Mouse (Mus musculus) liver, embryonic 15.5 days (tissue): ENCODE data around the gene Gm29666. TPM values are rescaled to one million over a fixed set of nuclear protein-coding genes. Genes with fewer than 3 reads are reported as not detected.

ENCODE experiments used
- ATAC-seq: fragments of 200-750 bp; cut with Nextera tagmentation; 2 replicates; pipeline ENCODE4 v1.8.0; 2017; ENCODE audit warnings: moderate number of reproducible peaks, mild to moderate bottlenecking, moderate library complexity; ENCODE audit not compliant: insufficient read depth
- H3K27ac ChIP-seq: fragments of 300-500 bp; sonication (generic); replicated peaks from 2 replicates; pipeline ENCODE4 v1.5.1; 2015; ENCODE audit warnings: mild to moderate bottlenecking, inconsistent platforms
- H3K27me3 ChIP-seq: fragments of 300-500 bp; sonication (generic); 2 replicates; pipeline ENCODE4 v1.6.1; 2015; ENCODE audit warnings: mild to moderate bottlenecking, inconsistent platforms
- H3K36me3 ChIP-seq: fragments of 300-500 bp; sonication (generic); replicated peaks from 2 replicates; pipeline ENCODE4 v1.6.1; 2015; ENCODE audit warnings: moderate library complexity, mild to moderate bottlenecking, inconsistent platforms
- H3K4me1 ChIP-seq: fragments of 300-500 bp; sonication (generic); replicated peaks from 2 replicates; pipeline ENCODE4 v1.6.1; 2015; ENCODE audit warnings: inconsistent platforms
- H3K4me2 ChIP-seq: fragments of 300-500 bp; sonication (generic); 2 replicates; pipeline ENCODE4 v1.6.1; 2015; ENCODE audit warnings: moderate library complexity, mild to moderate bottlenecking, inconsistent platforms
- H3K4me3 ChIP-seq: fragments of 300-500 bp; sonication (generic); replicated peaks from 2 replicates; pipeline ENCODE4 v1.5.1; 2015; ENCODE audit warnings: mild to moderate bottlenecking, inconsistent platforms
- H3K9ac ChIP-seq: fragments of 300-500 bp; sonication (generic); 2 replicates; pipeline ENCODE4 v1.6.1; 2015; ENCODE audit warnings: moderate library complexity, mild to moderate bottlenecking, inconsistent platforms
- H3K9me3 ChIP-seq: fragments of 300-500 bp; sonication (generic); replicated peaks from 2 replicates; pipeline ENCODE4 v1.6.1; 2016; ENCODE audit warnings: inconsistent platforms
- WGBS: fragments of 180-500 bp; shearing (Covaris S2); methylation state at CpG from one replicate; pipeline ENCODE4 v1.1.7; 2015; ENCODE audit warnings: mixed read lengths; ENCODE audit not compliant: insufficient replicate concordance; 5-methylcytosine and 5-hydroxymethylcytosine counted together
- polyA plus RNA-seq: library from polyadenylated mRNA; unstranded; fragments of >200 nt; fragmentation: Nextera tagmentation; extraction: Ambion mirVana; gene quantifications from 2 replicates; pipeline ENCODE4 v1.2.1, GENCODE M21; 2015

Gm29666 gene
- polyA plus RNA-seq, 1 experiment from 2014 or later = 0.37 TPM

DNA sequence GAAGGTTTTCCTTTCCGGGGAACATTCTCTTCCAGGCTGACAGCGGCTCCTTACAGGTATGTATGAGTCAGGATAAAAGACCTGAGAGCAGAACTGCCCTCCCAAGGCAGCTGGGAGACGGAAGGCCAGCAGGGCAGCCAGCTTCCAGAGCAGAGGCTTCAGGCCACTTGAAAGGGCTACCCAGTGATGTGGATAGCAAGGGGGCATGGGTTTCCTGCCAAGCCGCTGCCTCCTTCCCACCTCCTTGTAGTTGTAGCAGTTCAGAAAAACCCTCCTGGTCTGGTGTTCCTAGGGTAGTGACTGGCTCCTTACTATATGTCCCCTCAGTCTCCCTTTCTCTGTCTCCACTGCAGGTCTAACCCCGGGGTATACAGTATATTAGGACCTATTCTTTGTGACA lies 24.5 kb upstream of the Gm29666 start:
- no peaks in the 10 kb centered on the region for H3K9me3 ChIP-seq
- 84% methylated on average over 5 of the region's 5 CpGs for WGBS
- H3K36me3 ChIP-seq = peaks cover 41% of the 10 kb centered on the region
- no peak overlapping the region for H3K27ac ChIP-seq
- H3K4me3 ChIP-seq = no peak overlapping the region
- ATAC-seq = no peak
- no peaks in the 10 kb centered on the region for H3K27me3 ChIP-seq
- no peak overlapping the region for H3K9ac ChIP-seq
- no peak overlapping the region for H3K4me2 ChIP-seq
- H3K4me1 ChIP-seq = no peaks in the 10 kb centered on the region

GRCm38 (mm10) chr15:84942647-84943285 lies 22.9 kb upstream of the Gm29666 start:
- WGBS = 79% methylated on average over 11 of the region's 11 CpGs
- no peaks in the 10 kb centered on the region for H3K27me3 ChIP-seq
- no peaks in the 10 kb centered on the region for H3K4me1 ChIP-seq
- H3K9ac ChIP-seq = no peak overlapping the region
- H3K27ac ChIP-seq = no peak overlapping the region
- no peak overlapping the region for H3K4me3 ChIP-seq
- ATAC-seq = no peak
- peaks cover 57% of the 10 kb centered on the region for H3K36me3 ChIP-seq
- H3K9me3 ChIP-seq = no peaks in the 10 kb centered on the region
- H3K4me2 ChIP-seq = no peak overlapping the region

- Histone ChIP-seq H3K27ac (no peak overlapping the region), H3K4me3 (no peak overlapping the region), H3K4me2 (no peak overlapping the region), H3K4me1 (no peaks in the 10 kb centered on the region), H3K36me3 (peaks cover 83% of the 10 kb centered on the region), H3K9ac (no peak overlapping the region), H3K27me3 (no peaks in the 10 kb centered on the region), H3K9me3 (no peaks in the 10 kb centered on the region)
- WGBS = 66% methylated on average over 12 of the region's 12 CpGs
- no peak for ATAC-seq
Observed at GRCm38 (mm10) chr15:84940102-84940501, 20.3 kb upstream of the Gm29666 start.

GRCm38 (mm10) chr15:84934901-84935300 lies 15.1 kb upstream of the Gm29666 start:
- peaks cover 100% of the 10 kb centered on the region for H3K36me3 ChIP-seq
- 92% methylated on average over 16 of the region's 16 CpGs for WGBS
- ATAC-seq = no peak
- H3K27me3 ChIP-seq = no peaks in the 10 kb centered on the region
- H3K9me3 ChIP-seq = no peaks in the 10 kb centered on the region
- no peak overlapping the region for H3K27ac ChIP-seq
- no peak overlapping the region for H3K4me2 ChIP-seq
- H3K4me1 ChIP-seq = no peaks in the 10 kb centered on the region
- no peak overlapping the region for H3K9ac ChIP-seq
- no peak overlapping the region for H3K4me3 ChIP-seq

- H3K27me3 ChIP-seq = no peaks in the 10 kb centered on the region
- WGBS = 58% methylated on average over 5 of the region's 5 CpGs
- H3K27ac ChIP-seq = no peak overlapping the region
- no peak overlapping the region for H3K4me3 ChIP-seq
- no peaks in the 10 kb centered on the region for H3K4me1 ChIP-seq
- ATAC-seq = peak; percentile 57; the same call in 1 of the 2 replicates
- peaks cover 100% of the 10 kb centered on the region for H3K36me3 ChIP-seq
- no peak overlapping the region for H3K4me2 ChIP-seq
- no peak overlapping the region for H3K9ac ChIP-seq
- no peaks in the 10 kb centered on the region for H3K9me3 ChIP-seq
Observed at GRCm38 (mm10) chr15:84932351-84932750, 12.5 kb upstream of the Gm29666 start.

GRCm38 (mm10) chr15:84925495-84926018 lies 5.7 kb upstream of the Gm29666 start:
- H3K4me2 ChIP-seq = peak overlapping the region; percentile 77
- peak overlapping the region; percentile 98 for H3K4me3 ChIP-seq
- H3K27me3 ChIP-seq = no peaks in the 10 kb centered on the region
- H3K36me3 ChIP-seq = peaks cover 42% of the 10 kb centered on the region
- no peak for ATAC-seq
- H3K9me3 ChIP-seq = no peaks in the 10 kb centered on the region
- WGBS = 74% methylated on average over 1 of the region's 1 CpGs
- H3K27ac ChIP-seq = no peak overlapping the region
- no peak overlapping the region for H3K9ac ChIP-seq
- H3K4me1 ChIP-seq = peaks cover 38% of the 10 kb centered on the region

GRCm38 (mm10) chr15:84924781-84925315 lies 5.0 kb upstream of the Gm29666 start:
- Histone ChIP-seq H3K4me2 (peak overlapping the region; percentile 77), H3K27ac (peak overlapping the region; percentile 99), H3K27me3 (no peaks in the 10 kb centered on the region), H3K4me3 (peak overlapping the region; percentile 98), H3K4me1 (peaks cover 38% of the 10 kb centered on the region), H3K9ac (peak overlapping the region; percentile 100), H3K9me3 (no peaks in the 10 kb centered on the region), H3K36me3 (peaks cover 34% of the 10 kb centered on the region)
- WGBS = 8% methylated on average over 9 of the region's 9 CpGs
- no peak for ATAC-seq

GRCm38 (mm10) chr15:84923508-84924181 lies 3.8 kb upstream of the Gm29666 start:
- peaks cover 38% of the 10 kb centered on the region for H3K4me1 ChIP-seq
- peak overlapping the region; percentile 100 for H3K9ac ChIP-seq
- ATAC-seq = peak; percentile 85
- peak overlapping the region; percentile 98 for H3K4me3 ChIP-seq
- H3K27ac ChIP-seq = peak overlapping the region; percentile 99
- peaks cover 22% of the 10 kb centered on the region for H3K36me3 ChIP-seq
- H3K9me3 ChIP-seq = no peaks in the 10 kb centered on the region
- peak overlapping the region; percentile 77 for H3K4me2 ChIP-seq
- under 1% methylated on average over 68 of the region's 68 CpGs for WGBS
- no peaks in the 10 kb centered on the region for H3K27me3 ChIP-seq

- peaks cover 38% of the 10 kb centered on the region for H3K4me1 ChIP-seq
- under 1% methylated on average over 60 of the region's 60 CpGs for WGBS
- ATAC-seq = peak; percentile 91
- no peaks in the 10 kb centered on the region for H3K27me3 ChIP-seq
- H3K4me2 ChIP-seq = peak within 1 kb of the TSS; percentile 91
- H3K9ac ChIP-seq = peak within 1 kb of the TSS; percentile 100
- H3K4me3 ChIP-seq = peak within 1 kb of the TSS; percentile 98
- peak within 1 kb of the TSS; percentile 99 for H3K27ac ChIP-seq
- H3K9me3 ChIP-seq = no peaks in the 10 kb centered on the region
- H3K36me3 ChIP-seq = peaks cover 16% of the 10 kb centered on the region
Observed at GRCm38 (mm10) chr15:84922884-84923507, 3.2 kb upstream of the Gm29666 start, which contains the start of gene Nup50. Gene Nup50 (plus strand): TSS chr15:84923411.

DNA sequence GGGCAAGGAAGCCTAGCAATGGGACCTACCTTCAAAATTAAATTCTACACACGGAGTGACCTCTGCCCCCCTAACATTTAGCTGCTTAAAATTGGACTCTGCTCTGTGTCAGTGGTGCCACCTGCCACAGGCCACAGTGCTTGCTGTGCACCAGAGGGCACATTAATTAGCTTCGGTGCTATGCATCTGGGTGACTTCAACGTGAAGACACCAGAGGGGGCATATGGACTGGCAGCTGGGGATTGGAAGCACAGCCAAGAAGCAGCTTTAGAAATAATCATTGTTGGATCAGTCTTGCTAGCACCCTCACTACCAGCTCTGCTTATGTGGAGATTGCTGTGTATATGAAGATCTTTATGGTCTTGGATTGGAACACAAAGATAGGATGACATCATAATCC lies 6.6 kb downstream of the Gm29666 start:
- Histone ChIP-seq H3K4me3 (no peak overlapping the region), H3K4me1 (no peaks in the 10 kb centered on the region), H3K9me3 (no peaks in the 10 kb centered on the region), H3K9ac (no peak overlapping the region), H3K36me3 (0 out of 2 replicates have a peak, but pooled peaks cover 21% of the 10 kb centered on the region), H3K27me3 (no peaks in the 10 kb centered on the region), H3K27ac (no peak overlapping the region), H3K4me2 (no peak overlapping the region)
- ATAC-seq = no peak
- 78% methylated on average over 3 of the region's 3 CpGs for WGBS

GRCm38 (mm10) chr15:84903843-84904385 lies 15.9 kb downstream of the Gm29666 start:
- no peak for ATAC-seq
- H3K4me2 ChIP-seq = no peak overlapping the region
- H3K27ac ChIP-seq = no peak overlapping the region
- no peaks in the 10 kb centered on the region for H3K9me3 ChIP-seq
- WGBS = 67% methylated on average over 7 of the region's 7 CpGs
- no peak overlapping the region for H3K9ac ChIP-seq
- no peak overlapping the region for H3K4me3 ChIP-seq
- H3K4me1 ChIP-seq = no peaks in the 10 kb centered on the region
- no peaks in the 10 kb centered on the region for H3K27me3 ChIP-seq
- H3K36me3 ChIP-seq = no peaks in the 10 kb centered on the region
